Mouse (Mus musculus): ENCODE results near the gene Snx18. TPM values are rescaled to one million over a fixed set of nuclear protein-coding genes. Genes with fewer than 3 reads are reported as not detected.

The Snx18 gene
- total and polyA plus RNA-seq, 2 experiments from 2014 or later, result 11.1 to 38.2 TPM

DNA sequence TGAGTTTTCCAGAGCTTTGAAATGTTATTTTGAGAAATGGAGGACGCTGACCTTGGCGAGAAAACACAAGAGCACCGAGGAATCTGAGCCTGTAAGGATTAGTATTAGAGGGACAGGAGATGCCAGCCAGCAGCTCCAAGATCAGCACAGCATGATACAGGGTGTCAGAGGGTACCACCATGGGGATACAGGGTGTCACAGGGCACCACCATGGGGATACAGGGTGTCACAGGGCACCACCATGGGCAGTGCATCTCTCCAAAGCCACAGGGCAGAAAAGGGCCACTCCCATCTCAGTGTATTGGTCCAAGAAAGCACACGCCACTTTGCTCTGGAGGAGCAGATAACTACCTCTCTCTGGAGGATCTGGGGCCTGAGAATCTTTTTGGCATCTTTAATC, 38.3 kb upstream of the Snx18 start:
- H3K4me3 ChIP-seq (ENCODE audit: low read length), result no peak overlapping the region
- H3K36me3 ChIP-seq (ENCODE audit: insufficient read depth, low read length), result no peaks in the 10 kb centered on the region
- no peaks in the 10 kb centered on the region for H3K27me3 ChIP-seq (ENCODE audit: insufficient read depth, low read length)
- no peak overlapping the region for H3K27ac ChIP-seq
- 82% methylated on average over 4 of the region's 4 CpGs for WGBS
- H3K4me1 ChIP-seq (ENCODE audit: insufficient read depth, low read length), result no peaks in the 10 kb centered on the region
- no peak for DNase-seq (ENCODE audit: low spot score)
- no peak for ATAC-seq
- no peak overlapping the region for H3K9ac ChIP-seq (replicated peaks; ENCODE audit: low read length)
- no peak overlapping the region for H3K4me2 ChIP-seq (ENCODE audit: low read depth, low read length)
- H3K9me3 ChIP-seq (ENCODE audit: low read length), result no peaks in the 10 kb centered on the region
- TF ChIP-seq CTCF (IDR thresholded peaks at IDR 0.05; ENCODE audit: low read depth), result no peak

DNA sequence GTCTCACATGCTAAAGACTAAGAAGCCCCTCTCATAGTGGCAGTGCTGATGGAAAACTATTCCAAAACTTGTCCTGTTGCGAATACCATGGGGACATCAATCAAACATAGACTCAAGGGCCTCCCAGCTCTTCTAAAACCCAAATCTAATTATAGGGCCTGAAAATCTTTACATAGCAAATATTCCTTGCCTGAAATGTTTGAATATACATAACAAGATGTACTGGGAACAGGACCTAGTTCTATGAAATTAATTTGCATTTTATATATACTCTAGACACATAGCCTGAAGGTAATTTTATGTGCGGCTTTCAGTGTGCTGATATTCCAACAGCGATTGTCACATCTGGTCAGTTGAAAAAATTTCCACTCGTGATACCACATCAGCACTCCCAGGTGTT, 37.1 kb upstream of the Snx18 start:
- no peak for DNase-seq (ENCODE audit: low spot score)
- WGBS, result 87% methylated on average over 4 of the region's 4 CpGs
- no peak overlapping the region for H3K27ac ChIP-seq
- H3K9ac ChIP-seq (replicated peaks; ENCODE audit: low read length), result no peak overlapping the region
- no peaks in the 10 kb centered on the region for H3K27me3 ChIP-seq (ENCODE audit: insufficient read depth, low read length)
- no peaks in the 10 kb centered on the region for H3K4me1 ChIP-seq (ENCODE audit: insufficient read depth, low read length)
- ATAC-seq, result no peak
- no peak overlapping the region for H3K4me2 ChIP-seq (ENCODE audit: low read depth, low read length)
- H3K36me3 ChIP-seq (ENCODE audit: insufficient read depth, low read length), result no peaks in the 10 kb centered on the region
- H3K9me3 ChIP-seq (ENCODE audit: low read length), result no peaks in the 10 kb centered on the region
- TF ChIP-seq CTCF (IDR thresholded peaks at IDR 0.05; ENCODE audit: low read depth), result no peak
- no peak overlapping the region for H3K4me3 ChIP-seq (ENCODE audit: low read length)

DNA sequence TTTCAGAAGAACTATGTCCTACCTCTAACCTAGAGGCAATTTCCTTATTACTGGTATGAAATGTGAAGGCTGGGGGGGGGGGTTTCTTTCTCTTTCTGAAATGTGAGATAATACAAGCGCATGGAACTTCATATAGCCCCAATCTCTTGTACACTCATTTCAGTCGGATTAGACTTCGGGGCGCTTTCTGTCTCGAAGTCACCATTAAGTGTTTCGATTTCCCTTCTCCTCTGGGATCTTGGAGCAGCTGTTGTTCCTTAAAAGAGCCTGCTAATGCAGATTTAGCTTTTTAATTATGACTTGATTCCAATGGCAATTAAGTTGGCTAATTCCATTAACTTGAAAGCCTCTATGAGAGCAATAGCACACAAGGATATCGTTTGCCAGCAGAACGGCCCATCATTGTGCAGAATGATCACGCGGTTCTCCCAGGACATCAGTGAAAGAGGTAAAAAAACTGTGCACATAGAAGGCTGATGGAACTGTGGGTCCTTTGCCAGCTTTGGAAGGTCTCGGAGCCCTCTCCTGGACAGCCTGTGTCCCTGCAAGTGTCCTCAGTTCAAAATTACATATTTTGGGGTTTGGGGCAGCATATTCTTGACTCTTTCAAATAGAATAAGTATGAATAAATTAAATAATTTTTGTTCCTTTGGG, 22.7 kb upstream of the Snx18 start:
- Histone ChIP-seq H3K27me3 (ENCODE audit: insufficient read depth, low read length) (no peaks in the 10 kb centered on the region), H3K4me2 (ENCODE audit: low read depth, low read length) (0 out of 2 replicates have a peak overlapping the region, but pooled peaks have one; percentile 5), H3K9me3 (ENCODE audit: low read length) (no peaks in the 10 kb centered on the region), H3K4me1 (ENCODE audit: insufficient read depth, low read length) (no peaks in the 10 kb centered on the region), H3K27ac (no peak overlapping the region), H3K9ac (replicated peaks; ENCODE audit: low read length) (no peak overlapping the region), H3K36me3 (ENCODE audit: insufficient read depth, low read length) (no peaks in the 10 kb centered on the region), H3K4me3 (ENCODE audit: low read length) (no peak overlapping the region)
- WGBS, result 49% methylated on average over 11 of the region's 11 CpGs
- ATAC-seq (peak; percentile 73), DNase-seq (ENCODE audit: low spot score) (peak; percentile 78)
- TF ChIP-seq CTCF (IDR thresholded peaks at IDR 0.05; ENCODE audit: low read depth), result peak; percentile 73

DNA sequence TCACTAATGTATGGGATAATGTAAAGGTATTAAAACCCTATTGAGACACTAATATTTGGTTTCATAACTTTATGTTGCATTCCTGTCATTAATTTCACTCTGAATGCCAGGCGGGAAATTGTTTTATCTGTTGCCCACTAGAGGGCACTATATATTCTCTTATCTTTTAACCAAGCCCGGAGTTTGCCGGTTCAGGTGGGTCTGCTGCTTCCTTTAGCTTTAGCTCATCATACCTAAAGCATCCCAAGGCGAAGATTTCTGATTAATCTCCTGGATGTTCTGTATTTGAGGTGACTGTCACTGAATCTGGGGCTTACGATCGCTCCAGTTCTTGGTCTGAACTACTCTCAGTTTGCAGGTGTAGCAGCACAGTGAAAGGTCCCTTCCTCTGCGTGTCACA, 20.6 kb upstream of the Snx18 start:
- Histone ChIP-seq H3K27me3 (ENCODE audit: insufficient read depth, low read length) (no peaks in the 10 kb centered on the region), H3K27ac (no peak overlapping the region), H3K36me3 (ENCODE audit: insufficient read depth, low read length) (no peaks in the 10 kb centered on the region), H3K4me1 (ENCODE audit: insufficient read depth, low read length) (no peaks in the 10 kb centered on the region), H3K4me3 (ENCODE audit: low read length) (no peak overlapping the region), H3K9ac (replicated peaks; ENCODE audit: low read length) (no peak overlapping the region), H3K4me2 (ENCODE audit: low read depth, low read length) (no peak overlapping the region), H3K9me3 (ENCODE audit: low read length) (no peaks in the 10 kb centered on the region)
- 28% methylated on average over 7 of the region's 7 CpGs for WGBS
- DNase-seq (ENCODE audit: low spot score) (peak; percentile 84), ATAC-seq (0 out of 2 replicates have a peak, but pooled peaks have one; percentile 40)
- peak; percentile 72 for TF ChIP-seq CTCF (IDR thresholded peaks at IDR 0.05; ENCODE audit: low read depth)

DNA sequence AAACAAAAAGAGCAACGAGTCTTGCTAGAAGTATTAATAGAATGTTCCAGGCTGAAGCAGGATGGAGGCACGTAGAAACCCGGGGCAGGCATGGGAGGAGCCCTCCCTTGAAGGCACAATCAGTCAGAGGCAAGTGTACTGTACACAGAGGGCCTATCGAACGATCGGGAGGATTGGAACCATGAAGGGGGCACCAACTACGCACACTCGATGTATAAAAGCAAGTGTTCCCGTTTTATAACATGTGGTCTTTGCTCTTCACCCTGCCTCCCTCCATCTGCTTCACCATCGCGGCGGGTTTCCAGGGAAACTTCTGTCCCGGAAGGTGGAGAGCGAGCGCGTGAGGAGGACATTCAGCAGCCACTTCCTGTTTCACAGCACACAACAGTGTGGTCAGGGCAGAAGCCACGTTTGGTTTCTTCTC, 17.4 kb upstream of the Snx18 start:
- Histone ChIP-seq H3K27ac (no peak overlapping the region), H3K36me3 (ENCODE audit: insufficient read depth, low read length) (no peaks in the 10 kb centered on the region), H3K4me2 (ENCODE audit: low read depth, low read length) (no peak overlapping the region), H3K4me3 (ENCODE audit: low read length) (no peak overlapping the region), H3K9me3 (ENCODE audit: low read length) (no peaks in the 10 kb centered on the region), H3K9ac (replicated peaks; ENCODE audit: low read length) (no peak overlapping the region), H3K27me3 (ENCODE audit: insufficient read depth, low read length) (no peaks in the 10 kb centered on the region), H3K4me1 (ENCODE audit: insufficient read depth, low read length) (no peaks in the 10 kb centered on the region)
- ATAC-seq (no peak), DNase-seq (ENCODE audit: low spot score) (no peak)
- no peak for TF ChIP-seq CTCF (IDR thresholded peaks at IDR 0.05; ENCODE audit: low read depth)
- WGBS, result 81% methylated on average over 17 of the region's 17 CpGs

DNA sequence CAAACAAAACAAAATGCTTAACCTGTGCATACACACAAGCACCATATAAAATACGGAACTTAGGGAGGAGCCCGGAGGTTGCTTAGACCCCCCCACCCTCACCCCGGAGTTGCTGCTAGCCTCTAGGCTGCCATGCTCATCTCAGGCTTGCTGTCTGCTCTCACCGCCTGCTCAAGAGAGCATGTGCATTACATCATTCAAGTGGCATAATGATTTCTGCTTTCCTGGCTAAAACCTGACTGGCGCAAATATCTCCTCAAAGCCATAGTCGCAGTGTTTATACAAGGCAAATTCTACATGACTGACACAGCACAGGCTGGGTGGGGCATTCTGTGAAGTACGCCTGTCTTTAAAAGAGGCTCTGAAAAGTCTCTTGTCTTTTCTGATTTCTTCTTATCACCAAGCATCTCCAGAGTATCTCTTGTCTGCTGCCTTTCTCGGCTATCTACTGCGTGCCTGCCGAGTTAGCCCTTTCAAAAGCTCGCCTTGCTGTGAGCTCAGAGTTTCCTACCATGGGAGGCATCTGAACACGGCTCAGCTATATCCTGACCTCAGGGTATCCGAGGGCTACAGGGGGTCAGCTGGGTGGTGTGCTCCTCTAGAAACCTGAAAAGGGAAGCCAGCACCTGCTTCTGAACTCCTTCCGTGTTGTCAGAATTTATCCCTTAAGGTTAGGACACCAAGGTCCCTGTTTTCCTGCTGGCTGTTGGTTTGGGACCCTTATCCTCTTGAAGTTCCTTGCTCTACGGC, 16.5 kb upstream of the Snx18 start:
- H3K9ac ChIP-seq (replicated peaks; ENCODE audit: low read length), result no peak overlapping the region
- no peak overlapping the region for H3K27ac ChIP-seq
- ATAC-seq (0 out of 2 replicates have a peak, but pooled peaks have one; percentile 5), DNase-seq (ENCODE audit: low spot score) (no peak)
- no peaks in the 10 kb centered on the region for H3K4me1 ChIP-seq (ENCODE audit: insufficient read depth, low read length)
- no peak for TF ChIP-seq CTCF (IDR thresholded peaks at IDR 0.05; ENCODE audit: low read depth)
- H3K4me2 ChIP-seq (ENCODE audit: low read depth, low read length), result no peak overlapping the region
- no peak overlapping the region for H3K4me3 ChIP-seq (ENCODE audit: low read length)
- WGBS, result 82% methylated on average over 15 of the region's 15 CpGs
- H3K36me3 ChIP-seq (ENCODE audit: insufficient read depth, low read length), result no peaks in the 10 kb centered on the region
- no peaks in the 10 kb centered on the region for H3K27me3 ChIP-seq (ENCODE audit: insufficient read depth, low read length)
- H3K9me3 ChIP-seq (ENCODE audit: low read length), result no peaks in the 10 kb centered on the region

DNA sequence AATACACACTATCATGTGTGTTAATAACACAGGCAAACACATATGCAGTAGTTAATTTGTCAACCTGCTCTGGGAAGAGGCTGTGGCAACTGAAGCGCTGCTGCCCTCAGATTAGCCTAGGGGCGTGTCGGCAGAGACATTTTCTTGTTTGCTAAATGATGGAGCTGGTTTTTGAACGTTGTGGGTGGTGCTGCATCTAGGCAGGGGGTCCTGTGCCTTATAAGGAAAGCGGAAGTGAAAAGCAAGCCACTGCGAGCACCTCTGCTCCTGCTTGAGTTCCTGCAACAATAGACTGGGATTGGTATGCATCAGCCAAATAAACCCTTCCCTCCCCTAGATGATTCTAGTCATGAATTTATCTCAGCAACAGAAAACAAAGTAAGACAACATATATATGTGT, 14.1 kb upstream of the Snx18 start:
- Histone ChIP-seq H3K9ac (replicated peaks; ENCODE audit: low read length) (no peak overlapping the region), H3K9me3 (ENCODE audit: low read length) (no peaks in the 10 kb centered on the region), H3K36me3 (ENCODE audit: insufficient read depth, low read length) (no peaks in the 10 kb centered on the region), H3K4me2 (ENCODE audit: low read depth, low read length) (no peak overlapping the region), H3K4me3 (ENCODE audit: low read length) (no peak overlapping the region), H3K27ac (no peak overlapping the region), H3K4me1 (ENCODE audit: insufficient read depth, low read length) (no peaks in the 10 kb centered on the region), H3K27me3 (ENCODE audit: insufficient read depth, low read length) (no peaks in the 10 kb centered on the region)
- ATAC-seq (no peak), DNase-seq (ENCODE audit: low spot score) (no peak)
- no peak for TF ChIP-seq CTCF (IDR thresholded peaks at IDR 0.05; ENCODE audit: low read depth)
- WGBS, result 51% methylated on average over 6 of the region's 6 CpGs

Data from hindbrain, postnatal 0 days (tissue).